Mouse (Mus musculus) CH12.LX (cell line): ENCODE measurements at regions not wholly inside any gene's neighbourhood (a gene's known extent, or its start where the extent isn't known, plus 50 kb on each side); places are given as distances from the start of the nearest gene placed in this dataset.

Experiments
- DNase-seq: peaks from one replicate; pipeline ENCODE4 v3.0.0-alpha.2; 2013; ENCODE audit errors: extremely low read depth
- H3K27ac ChIP-seq: 2 replicates; pipeline ENCODE4 v1.5.1; 2012; ENCODE audit warnings: low read depth, mild to moderate bottlenecking, control low read depth, moderate library complexity; ENCODE audit not compliant: insufficient read depth
- H3K27me3 ChIP-seq: replicated peaks from 2 replicates; pipeline ENCODE3; 2012; ENCODE audit warnings: inconsistent platforms
- H3K36me3 ChIP-seq, 2 experiments: replicated peaks in 1 of 2; 2 replicates each; pipeline versions ENCODE3 to v1.6.1; 2012; ENCODE audit warnings: inconsistent platforms in 1 of 2, low read length in 1 of 2, mild to moderate bottlenecking in 1 of 2, mixed read lengths in 1 of 2, moderate library complexity in 1 of 2; ENCODE audit not compliant: control insufficient read depth in 1 of 2, insufficient read depth in 1 of 2
- H3K4me1 ChIP-seq, 2 experiments: 2 replicates each; pipeline ENCODE4 v1.6.1; 2012; ENCODE audit warnings: inconsistent platforms in 1 of 2, moderate library complexity in 1 of 2; ENCODE audit not compliant: insufficient read depth in 2 of 2, control insufficient read depth in 1 of 2
- H3K4me2 ChIP-seq: 2 replicates; pipeline ENCODE4 v1.6.1; 2012; ENCODE audit warnings: low read depth, mild to moderate bottlenecking, control low read depth; ENCODE audit not compliant: poor library complexity, insufficient read depth, severe bottlenecking
- H3K4me3 ChIP-seq, 3 experiments: fragments of 150-350 bp in 1 of 3; sonication (generic) in 1 of 3; replicated peaks in 1 of 3; 2 replicates each; pipeline versions ENCODE3 to v1.5.1; 2011 to 2012; ENCODE audit warnings: low read depth in 2 of 3, low read length in 2 of 3, mild to moderate bottlenecking in 2 of 3, moderate library complexity in 2 of 3, control low read depth in 1 of 3, improper control_type of control experiment in 1 of 3, inconsistent platforms in 1 of 3, mixed read lengths in 1 of 3; ENCODE audit not compliant: poor library complexity in 1 of 3
- H3K79me2 ChIP-seq: replicated peaks from 2 replicates; pipeline ENCODE4 v1.6.1; 2012; ENCODE audit warnings: mild to moderate bottlenecking, moderate library complexity; ENCODE audit not compliant: control insufficient read depth, poor library complexity, insufficient read depth, severe bottlenecking; ENCODE audit errors: extremely low read depth
- H3K9ac ChIP-seq: 2 replicates; pipeline ENCODE4 v1.6.1; 2012; ENCODE audit warnings: low read depth, mild to moderate bottlenecking, control low read depth, moderate library complexity; ENCODE audit not compliant: insufficient read depth
- H3K9me3 ChIP-seq: replicated peaks from 2 replicates; pipeline ENCODE3; 2012; ENCODE audit warnings: low read length, inconsistent platforms, mixed read lengths
- BHLHE40 ChIP-seq: IDR thresholded peaks from 2 replicates; pipeline ENCODE4 v1.6.1; 2011; ENCODE audit warnings: mild to moderate bottlenecking, low read depth, low read length, improper control_type of control experiment
- CHD2 ChIP-seq: IDR thresholded peaks from 2 replicates; pipeline ENCODE4 v1.6.1; 2011; ENCODE audit warnings: low read length, improper control_type of control experiment
- EP300 ChIP-seq: IDR thresholded peaks from 2 replicates; pipeline ENCODE4 v1.6.1; 2011; ENCODE audit warnings: low read length, improper control_type of control experiment
- ETS1 ChIP-seq: conservative IDR thresholded peaks from 2 replicates; pipeline ENCODE4 v1.6.1; 2012; ENCODE audit warnings: low read depth, mild to moderate bottlenecking, inconsistent platforms, low read length, improper control_type of control experiment, moderate library complexity
- GABPA ChIP-seq: IDR thresholded peaks from 2 replicates; pipeline ENCODE4 v1.6.1; 2012; ENCODE audit warnings: low read depth, low read length, improper control_type of control experiment, inconsistent platforms; ENCODE audit not compliant: insufficient replicate concordance
- IRF4 ChIP-seq: IDR thresholded peaks from 2 replicates; pipeline ENCODE4 v1.6.1; 2014; ENCODE audit warnings: low read depth, mild to moderate bottlenecking, inconsistent platforms, low read length, improper control_type of control experiment
- KAT2A ChIP-seq: IDR thresholded peaks from 2 replicates; pipeline ENCODE4 v1.6.1; 2012; ENCODE audit warnings: low read length, improper control_type of control experiment, inconsistent platforms; ENCODE audit not compliant: insufficient replicate concordance
- MAX ChIP-seq: IDR thresholded peaks from 2 replicates; pipeline ENCODE4 v1.6.1; 2011; ENCODE audit warnings: low read length, improper control_type of control experiment
- NRF1 ChIP-seq: IDR thresholded peaks from 2 replicates; pipeline ENCODE4 v1.6.1; 2014; ENCODE audit warnings: low read depth, mild to moderate bottlenecking, inconsistent platforms, low read length, improper control_type of control experiment, moderate library complexity
- RAD21 ChIP-seq: IDR thresholded peaks from 2 replicates; pipeline ENCODE4 v1.6.1; 2011; ENCODE audit warnings: low read depth, mild to moderate bottlenecking, low read length, improper control_type of control experiment, moderate library complexity
- SIN3A ChIP-seq: IDR thresholded peaks from 2 replicates; pipeline ENCODE4 v1.6.1; 2012; ENCODE audit warnings: low read length, improper control_type of control experiment, inconsistent platforms
- SMC3 ChIP-seq: IDR thresholded peaks from 2 replicates; pipeline ENCODE4 v1.6.1; 2011; ENCODE audit warnings: low read depth, low read length, improper control_type of control experiment
- TCF12 ChIP-seq: IDR thresholded peaks from 2 replicates; pipeline ENCODE4 v1.6.1; 2014; ENCODE audit warnings: low read depth, mild to moderate bottlenecking, inconsistent platforms, low read length, improper control_type of control experiment
- USF1 ChIP-seq: IDR thresholded peaks from 2 replicates; pipeline ENCODE4 v1.6.1; 2014; ENCODE audit warnings: low read depth, mild to moderate bottlenecking, inconsistent platforms, low read length, improper control_type of control experiment
- ZNF384 ChIP-seq: IDR thresholded peaks from 2 replicates; pipeline ENCODE4 v1.6.1; 2012; ENCODE audit warnings: low read depth, low read length, improper control_type of control experiment, inconsistent platforms
- dilution Hi-C: fragments of 300-500 bp; cut with MboI; formaldehyde crosslinking; loops from 2 replicates; pipeline ENCODE4 v1.14.3; 2020; ENCODE audit warnings: low sequenced_read_pairs; ENCODE audit not compliant: extremely low pct_unique_long_range_greater_than_20kb, extremely low pct_ligation_motif_present
- in situ Hi-C: fragments of 300-500 bp; cut with MboI; formaldehyde crosslinking; loops from 3 replicates; pipeline ENCODE4 v1.14.3; 2019; ENCODE audit warnings: low sequenced_read_pairs, low pct_ligation_motif_present, low pct_unique_long_range_greater_than_20kb, mixed read lengths

- dilution Hi-C loops = no loop called here
- Histone ChIP-seq H3K4me3 (no peak overlapping the region), H3K36me3 (no peaks in the 10 kb centered on the region), H3K9ac (no peak overlapping the region), H3K79me2 (no peaks in the 10 kb centered on the region), H3K4me2 (peak overlapping the region; percentile 72), H3K4me1 (peaks cover 6 to 29% of the 10 kb centered on the region in 2 experiments), H3K9me3 (no peaks in the 10 kb centered on the region), H3K27me3 (no peaks in the 10 kb centered on the region), H3K27ac (no peak overlapping the region)
- TF ChIP-seq CHD2 (no peak), BHLHE40 (no peak), GABPA (no peak)
- in situ Hi-C loops = no loop called here
- no peak for DNase-seq
Measured at GRCm38 (mm10) chr10:19168362-19168761, 152.9 kb upstream of the Tnfaip3 start.

- peak overlapping the region in 2 of 3 experiments; percentile 2 to 20 for H3K4me3 ChIP-seq
Measured at GRCm38 (mm10) chr10:19167641-19168271, 152.3 kb upstream of the Tnfaip3 start.

GRCm38 (mm10) chr10:19167101-19167500 lies 151.6 kb upstream of the Tnfaip3 start:
- Histone ChIP-seq H3K9ac (no peak overlapping the region), H3K27ac (no peak overlapping the region), H3K4me2 (peak overlapping the region; percentile 72), H3K4me3 (no peak overlapping the region), H3K9me3 (no peaks in the 10 kb centered on the region), H3K27me3 (no peaks in the 10 kb centered on the region), H3K79me2 (no peaks in the 10 kb centered on the region), H3K4me1 (peaks cover 6 to 29% of the 10 kb centered on the region in 2 experiments), H3K36me3 (no peaks in the 10 kb centered on the region)
- DNase-seq = no peak
- in situ Hi-C loops = no loop called here
- TF ChIP-seq NRF1 (no peak), KAT2A (no peak), MAX (no peak), IRF4 (no peak), EP300 (peak; percentile 12; the same call in 1 of the 2 replicates), RAD21 (no peak)
- dilution Hi-C loops = no loop called here

More at GRCm38 (mm10) chr10:19167641-19168271, 152.3 kb upstream of the Tnfaip3 start:
- in situ Hi-C loops (no loop called here), dilution Hi-C loops (no loop called here)
- Histone ChIP-seq H3K79me2 (no peaks in the 10 kb centered on the region), H3K27ac (no peak overlapping the region), H3K9ac (no peak overlapping the region), H3K27me3 (no peaks in the 10 kb centered on the region), H3K4me1 (peaks cover 6 to 29% of the 10 kb centered on the region in 2 experiments), H3K4me2 (peak overlapping the region; percentile 72), H3K36me3 (no peaks in the 10 kb centered on the region), H3K9me3 (no peaks in the 10 kb centered on the region)
- TF ChIP-seq ETS1 (peak; percentile 60; the same call in 1 of the 2 replicates), USF1 (no peak), IRF4 (peak; percentile 63; the same call in 1 of the 2 replicates), BHLHE40 (peak; percentile 21; the same call in 1 of the 2 replicates), ZNF384 (no peak), SIN3A (peak; percentile 24; the same call in 1 of the 2 replicates), TCF12 (peak; percentile 30; the same call in 1 of the 2 replicates), SMC3 (no peak)
- DNase-seq = peak; percentile 35
